ENCODE assay signal across 16 mouse cellular contexts in genomic region chr5:80251961-80252360, GRCm38 (mm10).
"Had no signal": no experiment of that assay in that cellular context is flagged by ENCODE, and none has a peak within 500 bp of the region (broad histone marks: within the 10 kb centered on the region; RNA-seq: fewer than 3 reads in every experiment).

No protein-coding gene starts in this region.

- H3K27ac ChIP-seq: macrophage; midbrain, embryonic 12.5 days; neural tube, embryonic 12.5 days; stomach, embryonic 15.5 days; stomach, postnatal 0 days had no signal

- H3K4me1 ChIP-seq: megakaryocyte, embryonic 14.5 days; midbrain, embryonic 12.5 days; neural tube, embryonic 12.5 days; stomach, embryonic 15.5 days had no signal

- H3K4me3 ChIP-seq: megakaryocyte, embryonic 14.5 days; midbrain, embryonic 12.5 days; neural tube, embryonic 12.5 days; stomach, embryonic 15.5 days had no signal

- H3K27me3 ChIP-seq: megakaryocyte, embryonic 14.5 days; midbrain, embryonic 12.5 days; neural tube, embryonic 12.5 days; stomach, embryonic 15.5 days had no signal

- H3K36me3 ChIP-seq: midbrain, embryonic 12.5 days; neural tube, embryonic 12.5 days; stomach, embryonic 15.5 days had no signal

- H3K9me3 ChIP-seq: midbrain, embryonic 12.5 days; neural tube, embryonic 12.5 days; stomach, embryonic 15.5 days had no signal

- DNase-seq: lung, adult 18-20 months; lung, embryonic 14.5 days; lung, postnatal 10 days; lung, postnatal 36 days; midbrain, embryonic 14.5 days; right cerebral cortex, postnatal 14 days; thymus, adult 2 months; thymus, postnatal 25 days; thymus, postnatal 4 days had no signal

- ATAC-seq: midbrain, embryonic 16.5 days had no signal

- H3K9ac ChIP-seq: lung, embryonic 14.5 days; midbrain, embryonic 12.5 days; neural tube, embryonic 12.5 days; stomach, embryonic 15.5 days had no signal

- H3K4me2 ChIP-seq: lung, embryonic 14.5 days; midbrain, embryonic 12.5 days; neural tube, embryonic 12.5 days; stomach, embryonic 15.5 days had no signal
